Mouse (Mus musculus): Measurements from ENCODE around the gene Dmwd.

DNA sequence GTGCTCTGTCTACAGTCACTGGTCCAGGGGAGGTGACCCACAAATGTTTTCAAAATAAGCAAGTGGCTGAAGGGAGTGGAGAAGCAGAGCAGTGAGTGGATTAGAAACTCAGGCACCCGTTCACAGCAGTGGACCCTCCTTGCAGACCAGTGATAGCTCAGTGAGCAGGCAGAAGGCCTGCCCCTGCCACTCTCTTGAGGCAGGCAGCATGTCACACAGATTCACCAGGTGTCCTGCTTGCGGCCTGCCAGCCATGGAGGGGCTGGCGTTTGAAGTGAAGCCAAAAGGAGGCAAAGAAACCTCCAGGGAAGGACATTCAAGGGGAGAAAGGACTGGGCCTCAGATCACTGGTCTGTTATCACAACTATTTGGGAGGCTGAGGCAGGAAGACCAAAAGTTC, 2.7 kb downstream of the Dmwd start:
- TF ChIP-seq POLR2A (IDR thresholded peaks at IDR 0.05; ENCODE audit: low read depth, low read length) (no peak), CTCF (IDR thresholded peaks at IDR 0.05; ENCODE audit: extremely low read depth, insufficient read depth, insufficient read length, insufficient replicate concordance) (no peak)

Data from spleen, adult 2 months (tissue).